Mouse (Mus musculus) kidney, adult 2 months (tissue): ENCODE measurements around the gene Kcna7. TPM values are rescaled to one million over a fixed set of nuclear protein-coding genes. Genes with fewer than 3 reads are reported as not detected.
A peak's percentile ranks its signal among the peaks of the same experiment; 100 is the strongest.

ENCODE experiments used
- DNase-seq: peaks from one replicate; pipeline ENCODE4 v3.0.0; 2021
- H3K27ac ChIP-seq: fragments of 200-500 bp; 2 replicates; pipeline ENCODE4 v1.5.1; 2012; ENCODE audit warnings: low read depth, low read length, control low read depth, inconsistent platforms; ENCODE audit not compliant: insufficient read depth
- H3K27me3 ChIP-seq: fragments of 200-500 bp; replicated peaks from 2 replicates; pipeline ENCODE4 v1.6.1; 2012; ENCODE audit warnings: mild to moderate bottlenecking, moderate library complexity, low read length, inconsistent platforms; ENCODE audit not compliant: control insufficient read depth, insufficient read depth
- H3K36me3 ChIP-seq: fragments of 200-500 bp; 2 replicates; pipeline ENCODE4 v1.6.1; 2012; ENCODE audit warnings: mild to moderate bottlenecking, moderate library complexity, low read length, inconsistent platforms; ENCODE audit not compliant: control insufficient read depth, insufficient read depth
- H3K4me1 ChIP-seq: fragments of 200-500 bp; 2 replicates; pipeline ENCODE4 v1.6.1; 2011; ENCODE audit warnings: low read length; ENCODE audit not compliant: control insufficient read depth, insufficient read depth
- H3K4me3 ChIP-seq: fragments of 200-500 bp; 2 replicates; pipeline ENCODE4 v1.5.1; 2011; ENCODE audit warnings: mild to moderate bottlenecking, low read depth, low read length, control low read depth; ENCODE audit not compliant: insufficient read depth
- CTCF ChIP-seq: fragments of 200-500 bp; conservative IDR thresholded peaks from 2 replicates; pipeline ENCODE4 v1.5.1; 2011; ENCODE audit warnings: low read depth, mild to moderate bottlenecking, control low read depth, low read length, moderate library complexity, mixed read lengths; ENCODE audit not compliant: insufficient read depth, insufficient read length
- POLR2A ChIP-seq: fragments of 200-500 bp; IDR thresholded peaks from one replicate; pipeline ENCODE4 v1.6.1; 2011; ENCODE audit warnings: low read depth, low read length, control low read depth
- WGBS: fragments of 180-500 bp; shearing (Covaris S2); methylation state at CpG from one replicate; pipeline ENCODE4 v1.1.7; 2018; 5-methylcytosine and 5-hydroxymethylcytosine counted together
- polyA plus RNA-seq: library from polyadenylated mRNA; depleted of rRNA; stranded (reverse); fragments of >200 nt; gene quantifications from 2 replicates; pipeline ENCODE4 v1.2.3, GENCODE M21; 2012; rRNA removed

The Kcna7 gene
- polyA plus RNA-seq, 1 experiment = 0.91 TPM

DNA sequence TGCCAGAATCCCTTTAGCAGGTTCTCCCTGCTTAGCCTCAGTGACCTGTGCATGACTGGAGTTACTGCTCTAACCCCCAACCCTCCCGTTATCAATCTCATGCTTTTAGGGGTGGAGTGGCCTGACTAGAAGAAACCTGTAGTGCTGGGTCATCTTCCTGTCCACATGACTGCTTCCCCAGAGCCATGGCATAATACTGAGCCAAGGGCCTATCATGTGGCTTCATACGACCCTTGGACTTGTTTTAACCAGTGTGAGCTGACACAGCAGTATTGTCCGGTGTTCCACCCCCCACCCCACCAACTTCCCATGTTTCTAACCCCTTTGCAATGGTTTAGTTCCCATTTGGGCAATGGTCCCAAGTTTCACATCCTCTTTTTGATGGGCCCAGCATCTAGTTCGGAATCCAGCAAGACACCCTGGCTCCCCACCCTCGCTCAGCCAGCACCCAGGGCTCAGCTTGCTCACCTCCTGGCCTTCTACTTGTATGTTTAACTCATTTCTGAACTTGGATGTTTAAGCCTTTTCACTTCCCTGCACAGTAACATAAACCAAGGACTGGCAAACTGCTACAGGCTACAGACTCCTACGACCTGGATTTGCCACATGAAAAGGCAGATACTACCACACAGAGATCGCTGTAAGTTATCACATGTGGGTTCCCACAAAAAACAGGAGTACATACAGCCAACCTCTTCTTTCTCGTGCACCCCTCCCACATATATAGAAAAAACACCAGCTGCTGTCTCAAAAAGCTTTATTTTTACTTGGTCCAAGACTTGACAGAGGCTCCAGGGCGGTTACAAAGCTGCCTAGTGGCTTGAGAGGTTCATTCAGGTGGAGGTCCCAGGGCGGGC lies 52.0 kb downstream of the Kcna7 start:
- DNase-seq = peak; percentile 91
- WGBS = 27% methylated on average over 10 of the region's 10 CpGs
- TF ChIP-seq CTCF (no peak), POLR2A (no peak)
- H3K27ac ChIP-seq = peak overlapping the region; percentile 83
- H3K36me3 ChIP-seq = peaks cover 11% of the 10 kb centered on the region
- H3K27me3 ChIP-seq = no peaks in the 10 kb centered on the region
- peaks cover 19% of the 10 kb centered on the region for H3K4me1 ChIP-seq
- H3K4me3 ChIP-seq = peak overlapping the region; percentile 82

DNA sequence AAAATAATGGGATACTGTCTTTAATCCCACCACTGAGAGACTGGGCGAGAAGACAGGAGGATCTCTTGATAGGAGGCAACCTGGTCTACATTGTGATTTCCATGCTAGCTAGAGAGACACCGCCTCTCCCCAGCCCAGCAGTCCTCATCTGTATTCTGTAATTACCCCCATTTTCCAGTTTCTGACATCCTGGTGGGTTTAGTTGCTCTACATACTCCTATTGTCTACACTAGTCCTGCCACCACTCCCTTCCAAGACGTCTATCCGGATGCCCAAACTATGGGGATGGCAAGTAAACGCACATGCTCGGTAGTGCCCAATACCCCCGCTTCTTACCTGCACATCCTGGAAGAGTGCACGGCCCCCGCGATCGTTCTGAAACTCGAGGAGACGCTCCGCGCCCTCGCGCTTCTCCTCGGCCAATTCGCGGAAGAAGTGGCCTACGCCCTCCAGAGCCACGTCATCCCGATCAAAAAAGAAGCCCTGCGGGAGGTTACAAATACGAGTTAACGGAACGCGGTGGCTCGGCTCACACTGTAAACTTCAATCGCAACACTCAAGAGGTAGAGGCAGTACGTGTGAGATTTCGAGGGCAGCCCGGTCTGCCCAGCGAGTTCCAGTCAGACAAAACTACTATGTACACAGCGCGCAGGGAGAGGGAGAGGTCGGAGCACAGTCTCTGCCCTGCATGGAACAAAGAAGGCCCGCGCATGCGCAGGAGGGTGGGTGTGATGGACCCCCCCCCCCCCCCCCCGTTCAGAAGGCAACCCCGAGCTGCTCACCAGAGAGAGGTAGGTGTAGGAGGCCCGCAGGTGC lies 53.5 kb downstream of the Kcna7 start:
- Histone ChIP-seq H3K4me3 (peak overlapping the region; percentile 82), H3K27me3 (no peaks in the 10 kb centered on the region), H3K36me3 (peaks cover 11% of the 10 kb centered on the region), H3K4me1 (peaks cover 19% of the 10 kb centered on the region), H3K27ac (peak overlapping the region; percentile 83)
- DNase-seq = peak; percentile 80
- TF ChIP-seq POLR2A = peak; percentile 26
- TF ChIP-seq CTCF = no peak
- under 1% methylated on average over 43 of the region's 43 CpGs for WGBS

Other genes starting within 250 kb of the Kcna7 start
- not detected in 2 replicates for gene Slc17a7, start 241.7 kb upstream of the Kcna7 start, polyA plus RNA-seq
- not detected in 2 replicates for gene Gfy, start 226.1 kb upstream of the Kcna7 start, polyA plus RNA-seq
- not detected in 2 replicates for gene Pth2, start 224.7 kb upstream of the Kcna7 start, polyA plus RNA-seq
- gene Ccdc155, start 200.8 kb upstream of the Kcna7 start, polyA plus RNA-seq = 0.04 and 0.05 TPM in 2 replicates
- 0.39 and 0.54 TPM in 2 replicates for gene Dkkl1, start 193.5 kb upstream of the Kcna7 start, polyA plus RNA-seq
- gene Tead2, start 189.9 kb upstream of the Kcna7 start, polyA plus RNA-seq = 10.0 and 13.2 TPM in 2 replicates
- 7.9 and 30.1 TPM in 2 replicates for gene Cd37, start 166.5 kb upstream of the Kcna7 start, polyA plus RNA-seq
- gene Slc6a16, start 164.6 kb upstream of the Kcna7 start, polyA plus RNA-seq = 0.05 TPM in 1 of 2 replicates, not detected in the other
- 0.14 and 0.19 TPM in 2 replicates for gene Slc6a21, start 128.1 kb upstream of the Kcna7 start, polyA plus RNA-seq
- gene Trpm4, start 71.9 kb upstream of the Kcna7 start, polyA plus RNA-seq = 17.9 and 18.2 TPM in 2 replicates
- gene Hrc, start 70.4 kb upstream of the Kcna7 start, polyA plus RNA-seq = 0.14 and 3.2 TPM in 2 replicates
- 0.50 and 0.64 TPM in 2 replicates for gene Ppfia3, start 38.6 kb upstream of the Kcna7 start, polyA plus RNA-seq
- gene Lin7b, start 35.1 kb upstream of the Kcna7 start, polyA plus RNA-seq = 2.7 and 3.9 TPM in 2 replicates
- 137 and 138 TPM in 2 replicates for gene Snrnp70, start 9.9 kb upstream of the Kcna7 start, polyA plus RNA-seq
- gene Ntf5, start 8.0 kb downstream of the Kcna7 start, polyA plus RNA-seq = 0.44 and 0.58 TPM in 2 replicates
- not detected in 2 replicates for gene Lhb, start 15.2 kb downstream of the Kcna7 start, polyA plus RNA-seq
- 57.4 and 61.2 TPM in 2 replicates for gene Gys1, start 29.2 kb downstream of the Kcna7 start, polyA plus RNA-seq
- 36.3 and 42.7 TPM in 2 replicates for gene Ruvbl2, start 32.4 kb downstream of the Kcna7 start, polyA plus RNA-seq
- gene Ftl1, start 54.2 kb downstream of the Kcna7 start, polyA plus RNA-seq = 6,932 and 8,155 TPM in 2 replicates
- gene Bax, start 61.2 kb downstream of the Kcna7 start, polyA plus RNA-seq = 104 and 112 TPM in 2 replicates
- gene Tulp2, start 76.2 kb downstream of the Kcna7 start, polyA plus RNA-seq = 0.20 and 0.46 TPM in 2 replicates
- gene Gm45808, start 81.2 kb downstream of the Kcna7 start, polyA plus RNA-seq = 1.1 and 1.2 TPM in 2 replicates
- 6.0 and 6.1 TPM in 2 replicates for gene Dhdh, start 83.2 kb downstream of the Kcna7 start, polyA plus RNA-seq
- 397 and 405 TPM in 2 replicates for gene Nucb1, start 104.8 kb downstream of the Kcna7 start, polyA plus RNA-seq
- gene Ppp1r15a, start 120.6 kb downstream of the Kcna7 start, polyA plus RNA-seq = 26.6 and 28.2 TPM in 2 replicates
- 4.6 and 5.9 TPM in 2 replicates for gene Plekha4, start 120.7 kb downstream of the Kcna7 start, polyA plus RNA-seq
- gene Hsd17b14, start 149.2 kb downstream of the Kcna7 start, polyA plus RNA-seq = 43.9 and 48.3 TPM in 2 replicates
- gene Bcat2, start 164.5 kb downstream of the Kcna7 start, polyA plus RNA-seq = 185 and 188 TPM in 2 replicates
- gene Fgf21, start 209.8 kb downstream of the Kcna7 start, polyA plus RNA-seq = not detected in 2 replicates
- 0.05 and 0.11 TPM in 2 replicates for gene Fut1, start 211.6 kb downstream of the Kcna7 start, polyA plus RNA-seq
- gene Izumo1, start 216.2 kb downstream of the Kcna7 start, polyA plus RNA-seq = 0.29 and 0.34 TPM in 2 replicates
- 19.9 and 20.4 TPM in 2 replicates for gene Rasip1, start 221.8 kb downstream of the Kcna7 start, polyA plus RNA-seq
- 2.1 and 2.5 TPM in 2 replicates for gene Mamstr, start 234.3 kb downstream of the Kcna7 start, polyA plus RNA-seq